8 mouse cellular contexts compared by ENCODE assay signal in the genomic region with DNA sequence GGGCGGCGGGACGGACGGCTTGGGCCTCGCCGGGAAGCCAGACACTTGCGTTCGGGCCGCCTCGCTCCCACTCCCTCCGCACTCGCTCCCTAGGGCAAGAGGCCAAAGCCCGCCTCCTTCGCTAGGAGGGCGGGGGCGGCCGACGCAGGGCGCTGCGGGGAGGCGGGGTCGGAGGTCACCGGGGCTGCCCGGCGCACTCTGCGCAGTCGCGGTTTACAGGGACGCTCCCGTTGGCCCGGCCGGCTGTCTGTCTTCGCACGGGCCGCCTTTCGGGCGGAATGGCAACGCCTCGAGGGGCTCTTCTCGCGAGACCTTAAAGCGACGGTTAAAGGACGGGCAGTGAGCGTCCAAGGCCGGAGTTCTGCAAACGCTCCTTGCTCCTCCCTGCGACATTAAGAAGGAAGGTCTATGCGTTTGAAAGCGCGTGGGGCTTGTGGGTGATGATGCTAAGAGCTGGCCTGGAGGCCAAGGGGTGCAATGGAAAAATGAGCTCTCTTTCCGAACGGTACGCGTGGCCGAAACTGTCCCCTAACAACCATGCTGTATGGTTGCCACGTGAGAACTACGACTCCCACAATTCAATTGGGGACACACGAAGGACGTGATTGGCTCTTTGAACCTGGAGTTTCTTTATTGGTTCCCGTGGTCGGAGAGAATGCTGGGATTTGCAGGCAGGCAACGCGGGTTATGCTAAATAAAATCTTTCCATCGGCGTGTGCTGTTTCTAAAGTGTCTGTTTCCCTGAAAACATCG. TPM values are rescaled to one million over a fixed set of nuclear protein-coding genes. Genes with fewer than 3 reads are reported as not detected.
A peak's percentile ranks its signal among the peaks of the same experiment; 100 is the strongest.
DNase-seq lines count a peak whose midpoint lies in the region; ATAC-seq and TF ChIP-seq lines count a peak whose summit lies in the region.

A gene (minus strand): TSS at position 87 of the 753 bp plus-strand sequence.

- peak within 1 kb of the TSS; percentile 95 for H3K4me3 ChIP-seq in E14TG2a.4 (replicated peaks; ENCODE audit: low read length)
- peak within 1 kb of the TSS; percentile 97 for H3K4me3 ChIP-seq in forebrain, embryonic 12.5 days (replicated peaks)
- H3K4me3 ChIP-seq in heart, postnatal 0 days (ENCODE audit: low read depth, low read length) = peak within 1 kb of the TSS; percentile 99
- H3K4me3 ChIP-seq in liver, embryonic 16.5 days (ENCODE audit: low read depth, low read length) = peak within 1 kb of the TSS; percentile 92
- peak within 1 kb of the TSS; percentile 100 for H3K4me3 ChIP-seq in neural tube, embryonic 13.5 days
- peak within 1 kb of the TSS; percentile 89 for H3K4me3 ChIP-seq in testis, adult 2 months (ENCODE audit: control insufficient read depth, low read depth, low read length)

- peak; percentile 78 for TF ChIP-seq POLR2A in testis, adult 2 months (IDR thresholded peaks at IDR 0.05; ENCODE audit: control insufficient read depth, low read depth, low read length)

- TF ChIP-seq CTCF in E14TG2a.4 (conservative IDR thresholded peaks at IDR 0.05; ENCODE audit: low read length) = no peak
- TF ChIP-seq CTCF in heart, postnatal 0 days (IDR thresholded peaks at IDR 0.05; ENCODE audit: low read depth) = no peak
- no peak for TF ChIP-seq CTCF in testis, adult 2 months (IDR thresholded peaks at IDR 0.05; ENCODE audit: control insufficient read depth, insufficient read depth, insufficient replicate concordance, low read depth, low read length)

- H3K27ac ChIP-seq in forebrain, embryonic 12.5 days = peak within 1 kb of the TSS; percentile 98
- H3K27ac ChIP-seq in heart, postnatal 0 days (ENCODE audit: low read depth) = peak within 1 kb of the TSS; percentile 99
- H3K27ac ChIP-seq in liver, embryonic 16.5 days (ENCODE audit: low read length) = peak within 1 kb of the TSS; percentile 93
- peak within 1 kb of the TSS; percentile 98 for H3K27ac ChIP-seq in neural tube, embryonic 13.5 days (replicated peaks)
- H3K27ac ChIP-seq in testis, adult 2 months (ENCODE audit: control insufficient read depth, insufficient read depth, low read depth, low read length) = peak within 1 kb of the TSS; percentile 97

- H3K36me3 ChIP-seq in E14TG2a.4 (ENCODE audit: insufficient read depth, low read length) = peaks cover 31% of the 10 kb centered on the region
- H3K36me3 ChIP-seq in forebrain, embryonic 12.5 days (replicated peaks) = peaks cover 11% of the 10 kb centered on the region
- peaks cover 2% of the 10 kb centered on the region; the same call in 1 of the 2 replicates for H3K36me3 ChIP-seq in heart, postnatal 0 days (replicated peaks; ENCODE audit: control insufficient read depth, insufficient read depth, low read length)
- no peaks in the 10 kb centered on the region for H3K36me3 ChIP-seq in liver, embryonic 16.5 days (ENCODE audit: control insufficient read depth, insufficient read depth)
- H3K36me3 ChIP-seq in neural tube, embryonic 13.5 days = peaks cover 12% of the 10 kb centered on the region
- H3K36me3 ChIP-seq in testis, adult 2 months (ENCODE audit: control insufficient read depth, insufficient read depth, low read length) = no peaks in the 10 kb centered on the region; the same call in 1 of the 2 replicates

- peak; percentile 97 for DNase-seq in c-Kit-positive CD71-positive TER-119-positive erythroid progenitor cells, embryonic 14.5 days (ENCODE audit: low spot score)
- peak; percentile 98 for DNase-seq in heart, postnatal 0 days (ENCODE audit: low spot score)
- DNase-seq in kidney, postnatal 4 days = peak; percentile 99 to 100

- H3K9me3 ChIP-seq in E14TG2a.4 (ENCODE audit: low read length) = peaks cover 9% of the 10 kb centered on the region
- no peaks in the 10 kb centered on the region for H3K9me3 ChIP-seq in forebrain, embryonic 12.5 days
- H3K9me3 ChIP-seq in heart, postnatal 0 days (replicated peaks; ENCODE audit: control insufficient read depth, low read length) = no peaks in the 10 kb centered on the region
- no peaks in the 10 kb centered on the region for H3K9me3 ChIP-seq in liver, embryonic 16.5 days (replicated peaks; ENCODE audit: control insufficient read depth, low read length)
- H3K9me3 ChIP-seq in neural tube, embryonic 13.5 days = no peaks in the 10 kb centered on the region

- H3K4me2 ChIP-seq in forebrain, embryonic 12.5 days = peak within 1 kb of the TSS; percentile 77
- peak within 1 kb of the TSS; percentile 91 for H3K4me2 ChIP-seq in heart, postnatal 0 days (ENCODE audit: low read depth, low read length)
- H3K4me2 ChIP-seq in liver, embryonic 16.5 days (ENCODE audit: low read depth, low read length) = peak within 1 kb of the TSS; percentile 81
- H3K4me2 ChIP-seq in neural tube, embryonic 13.5 days = peak within 1 kb of the TSS; percentile 85

- H3K27me3 ChIP-seq in E14TG2a.4 (ENCODE audit: insufficient read depth, low read length) = no peaks in the 10 kb centered on the region
- no peaks in the 10 kb centered on the region for H3K27me3 ChIP-seq in forebrain, embryonic 12.5 days
- no peaks in the 10 kb centered on the region for H3K27me3 ChIP-seq in heart, postnatal 0 days (ENCODE audit: control insufficient read depth, insufficient read depth, low read length)
- no peaks in the 10 kb centered on the region for H3K27me3 ChIP-seq in liver, embryonic 16.5 days (ENCODE audit: control insufficient read depth, insufficient read depth, low read depth, low read length)
- no peaks in the 10 kb centered on the region for H3K27me3 ChIP-seq in neural tube, embryonic 13.5 days
- H3K27me3 ChIP-seq in testis, adult 2 months (ENCODE audit: control insufficient read depth, insufficient read depth, low read length) = no peaks in the 10 kb centered on the region

- ATAC-seq in forebrain, embryonic 12.5 days (ENCODE audit: low FRiP score) = peak; percentile 98
- peak; percentile 97 for ATAC-seq in heart, postnatal 0 days (ENCODE audit: insufficient read depth, low read depth)
- ATAC-seq in liver, embryonic 16.5 days (ENCODE audit: low read depth) = peak; percentile 97
- peak; percentile 98 for ATAC-seq in neural tube, embryonic 13.5 days (ENCODE audit: low read depth)

- peaks cover 50% of the 10 kb centered on the region for H3K4me1 ChIP-seq in E14TG2a.4 (replicated peaks; ENCODE audit: low read depth, low read length)
- peaks cover 19% of the 10 kb centered on the region for H3K4me1 ChIP-seq in forebrain, embryonic 12.5 days
- peaks cover 23% of the 10 kb centered on the region for H3K4me1 ChIP-seq in heart, postnatal 0 days (ENCODE audit: control insufficient read depth, insufficient read depth)
- peaks cover 12% of the 10 kb centered on the region for H3K4me1 ChIP-seq in liver, embryonic 16.5 days (ENCODE audit: control insufficient read depth, low read depth, low read length)
- H3K4me1 ChIP-seq in neural tube, embryonic 13.5 days (replicated peaks) = peaks cover 19% of the 10 kb centered on the region
- H3K4me1 ChIP-seq in testis, adult 2 months (ENCODE audit: control insufficient read depth, insufficient read depth, low read length) = peaks cover 13% of the 10 kb centered on the region

- peak; percentile 91 for TF ChIP-seq EP300 in heart, postnatal 0 days (IDR thresholded peaks at IDR 0.05; ENCODE audit: low read depth)

- under 1% methylated on average over 58 of the region's 67 CpGs for WGBS in forebrain, embryonic 12.5 days
- WGBS in heart, postnatal 0 days = under 1% methylated on average over 65 of the region's 67 CpGs
- under 1% methylated on average over 67 of the region's 67 CpGs for WGBS in liver, embryonic 16.5 days (ENCODE audit: insufficient replicate concordance)
- under 1% methylated on average over 58 of the region's 67 CpGs for WGBS in neural tube, embryonic 13.5 days

- peak within 1 kb of the TSS; percentile 100 for H3K9ac ChIP-seq in forebrain, embryonic 12.5 days
- peak within 1 kb of the TSS; percentile 99 for H3K9ac ChIP-seq in heart, postnatal 0 days (replicated peaks; ENCODE audit: low read depth, low read length)
- H3K9ac ChIP-seq in liver, embryonic 16.5 days (ENCODE audit: low read depth, low read length) = peak within 1 kb of the TSS; percentile 95
- H3K9ac ChIP-seq in neural tube, embryonic 13.5 days = peak within 1 kb of the TSS; percentile 97

RNA-seq across cellular contexts. Expression of the gene that starts here (rescaled TPM):
- polyA plus RNA-seq in forebrain, embryonic 12.5 days (2016; fragmentation: Nextera tagmentation; extraction: Ambion mirVana) = 106 and 111 TPM in 2 replicates
- 41.6 and 76.8 TPM in 2 replicates for total RNA-seq in heart, postnatal 0 days (2014; rRNA removed; ENCODE audit: low replicate concordance)
- 15.4 and 19.4 TPM in 2 replicates for polyA plus RNA-seq in heart, postnatal 0 days (2015; fragmentation: Nextera tagmentation; extraction: Ambion mirVana)
- polyA plus RNA-seq in liver, embryonic 16.5 days (2015; fragmentation: Nextera tagmentation; extraction: Ambion mirVana) = 12.0 and 12.4 TPM in 2 replicates
- polyA plus RNA-seq in neural tube, embryonic 13.5 days (2015; fragmentation: Nextera tagmentation; extraction: Ambion mirVana) = 45.5 and 48.0 TPM in 2 replicates
- polyA plus RNA-seq in testis, adult 2 months (2012; rRNA removed) = 72.4 and 80.9 TPM in 2 replicates

Comparison
In these comparisons a context has a peak if more than half of its experiments do, and no peak if none do; other contexts are left out.
1. Peak in every context shown above with its lines: DNase-seq, ATAC-seq, H3K4me3 ChIP-seq and H3K27ac ChIP-seq.